Mouse (Mus musculus) testis, adult 2 months (tissue): ENCODE results near the gene Adss. TPM values are rescaled to one million over a fixed set of nuclear protein-coding genes. Genes with fewer than 3 reads are reported as not detected.

Experiments used
- H3K27ac ChIP-seq: fragments of 200-500 bp; 2 replicates; pipeline ENCODE4 v1.5.1; 2012; ENCODE audit warnings: low read depth, low read length; ENCODE audit not compliant: control insufficient read depth, insufficient read depth
- H3K27me3 ChIP-seq: fragments of 200-500 bp; 2 replicates; pipeline ENCODE4 v1.6.1; 2012; ENCODE audit warnings: mild to moderate bottlenecking, low read length, moderate library complexity; ENCODE audit not compliant: control insufficient read depth, insufficient read depth
- H3K36me3 ChIP-seq: fragments of 200-500 bp; 2 replicates; pipeline ENCODE4 v1.6.1; 2012; ENCODE audit warnings: mild to moderate bottlenecking, low read length; ENCODE audit not compliant: control insufficient read depth, insufficient read depth
- H3K4me1 ChIP-seq: fragments of 200-500 bp; 2 replicates; pipeline ENCODE4 v1.6.1; 2012; ENCODE audit warnings: low read length; ENCODE audit not compliant: control insufficient read depth, insufficient read depth
- H3K4me3 ChIP-seq: fragments of 200-500 bp; 2 replicates; pipeline ENCODE4 v1.5.1; 2012; ENCODE audit warnings: low read depth, mild to moderate bottlenecking, low read length, moderate library complexity, mixed read lengths; ENCODE audit not compliant: control insufficient read depth
- CTCF ChIP-seq: fragments of 200-500 bp; IDR thresholded peaks from 2 replicates; pipeline ENCODE4 v1.5.1; 2012; ENCODE audit warnings: low read depth, mild to moderate bottlenecking, inconsistent platforms, low read length, moderate library complexity; ENCODE audit not compliant: control insufficient read depth, insufficient read depth, insufficient replicate concordance
- POLR2A ChIP-seq: fragments of 200-500 bp; IDR thresholded peaks from 2 replicates; pipeline ENCODE4 v1.6.1; 2012; ENCODE audit warnings: low read depth, mild to moderate bottlenecking, inconsistent platforms, low read length, moderate library complexity; ENCODE audit not compliant: control insufficient read depth
- polyA plus RNA-seq: library from polyadenylated mRNA; depleted of rRNA; stranded (reverse); fragments of >200 nt; gene quantifications from 2 replicates; pipeline ENCODE4 v1.2.3, GENCODE M21; 2012; rRNA removed

Adss gene
- polyA plus RNA-seq, 1 experiment, result 30.7 TPM

GRCm38 (mm10) chr1:177714397-177715012 is 81.8 kb downstream of the Adss start:
- Histone ChIP-seq H3K27ac (no peak overlapping the region), H3K4me3 (no peak overlapping the region), H3K4me1 (no peaks in the 10 kb centered on the region), H3K36me3 (no peaks in the 10 kb centered on the region), H3K27me3 (no peaks in the 10 kb centered on the region)
- TF ChIP-seq POLR2A (no peak), CTCF (no peak)

DNA sequence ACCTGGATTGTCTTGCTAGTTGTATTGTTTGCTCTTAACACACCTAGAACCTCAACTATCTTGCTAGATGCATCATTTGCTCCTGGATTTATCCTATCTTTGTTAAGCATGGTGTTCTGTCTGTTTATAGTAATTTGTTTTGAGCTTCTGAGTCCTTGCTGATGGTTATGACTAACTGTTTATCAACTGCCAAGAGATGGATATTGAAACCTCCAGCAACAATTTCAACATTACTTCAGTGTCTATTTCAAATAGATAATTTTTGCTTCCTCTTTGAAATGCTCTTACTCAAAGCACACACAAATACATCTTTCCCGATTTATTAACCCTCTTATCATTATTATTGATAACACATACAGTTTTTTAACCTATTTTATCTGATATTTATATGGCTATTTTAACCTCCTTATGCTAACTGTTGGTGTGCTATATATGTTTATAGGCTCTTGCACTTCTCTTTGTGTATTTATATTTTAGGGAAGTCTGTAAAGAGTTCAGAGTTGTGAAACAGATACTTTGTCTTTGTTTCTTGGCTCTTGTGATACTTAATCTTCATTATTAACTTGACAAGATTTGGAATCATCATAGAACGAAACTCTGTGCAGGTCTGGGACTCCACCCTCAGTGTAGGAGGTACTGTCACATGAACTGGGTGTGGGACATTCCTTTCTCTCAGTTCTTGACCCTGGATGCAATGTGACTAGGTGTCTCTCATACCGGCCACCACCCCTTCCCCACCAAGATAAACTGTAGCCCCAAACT is 82.5 kb downstream of the Adss start:
- Histone ChIP-seq H3K27me3 (no peaks in the 10 kb centered on the region), H3K4me3 (no peak overlapping the region), H3K36me3 (no peaks in the 10 kb centered on the region), H3K4me1 (no peaks in the 10 kb centered on the region), H3K27ac (no peak overlapping the region)
- TF ChIP-seq POLR2A, result no peak
- TF ChIP-seq CTCF, result no peak

Other genes starting within 250 kb of the Adss start
- 107 and 116 TPM in 2 replicates for gene 1700016C15Rik, start 66.7 kb downstream of the Adss start, polyA plus RNA-seq
- 24.7 and 33.6 TPM in 2 replicates for gene Catspere2, start 186.9 kb upstream of the Adss start, polyA plus RNA-seq